Mouse (Mus musculus) c-Kit-positive CD71-negative TER-119-negative erythroid progenitor cells, embryonic 14.5 days (primary cell): ENCODE results near the gene Flt3l.
"Not testable (repeated sequence)": the region's sequence is repeated elsewhere in the genome, so short reads cannot be mapped to it uniquely, and the experiment has no call there.

Source experiments
- DNase-seq: peaks from one replicate; pipeline ENCODE4 v3.0.0-alpha.2; 2013; ENCODE audit warnings: low read depth

Flt3l gene

DNA sequence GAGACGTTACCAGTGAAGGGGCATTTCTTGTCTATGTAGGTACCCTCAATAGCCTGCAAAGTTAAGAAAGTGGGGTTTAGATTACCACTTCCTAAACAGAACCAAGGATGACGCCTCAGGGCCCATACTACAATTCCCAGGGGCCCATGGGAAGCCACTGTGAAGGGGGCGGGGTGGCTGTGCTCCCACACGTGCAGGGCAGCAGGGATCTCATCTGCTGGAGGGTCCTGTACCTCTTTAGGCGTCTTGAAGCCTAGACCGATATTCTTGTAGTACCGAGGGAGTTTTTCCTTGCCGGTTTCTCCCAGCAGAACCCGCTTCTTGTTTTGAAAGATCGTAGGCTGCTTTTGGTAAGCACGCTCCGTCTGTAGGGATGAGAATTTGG is 13.1 kb downstream of the Flt3l start:
- no peak for DNase-seq

DNA sequence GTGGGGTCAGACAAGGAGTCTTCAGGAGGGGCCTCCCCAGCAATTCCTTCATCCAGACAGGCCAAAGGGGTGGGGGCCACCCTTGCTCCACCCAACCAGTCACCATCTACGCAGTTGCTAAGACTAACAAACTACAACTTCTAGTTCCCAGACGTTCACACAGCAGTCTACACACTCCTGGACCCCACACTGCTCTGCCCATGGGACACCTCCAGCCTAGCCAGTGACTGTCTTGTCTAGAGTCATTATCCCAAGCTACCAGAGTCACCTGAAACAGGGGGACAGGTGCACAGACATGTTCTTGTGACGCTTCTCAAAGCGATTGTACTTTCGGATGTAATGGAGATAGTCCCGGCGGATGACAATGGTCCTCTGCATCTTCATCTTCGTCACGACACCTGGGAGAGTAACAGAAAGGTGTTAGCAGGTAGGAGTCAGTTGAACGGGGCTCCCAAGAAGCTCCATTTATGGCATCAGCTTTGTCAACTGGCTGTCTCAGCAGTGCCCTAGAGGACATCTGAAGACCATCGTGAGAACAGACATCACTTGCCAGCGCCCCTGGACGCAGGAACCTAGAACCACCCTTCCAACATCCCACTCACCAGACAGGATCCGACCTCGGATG is 13.6 kb downstream of the Flt3l start:
- DNase-seq, result no peak

DNA sequence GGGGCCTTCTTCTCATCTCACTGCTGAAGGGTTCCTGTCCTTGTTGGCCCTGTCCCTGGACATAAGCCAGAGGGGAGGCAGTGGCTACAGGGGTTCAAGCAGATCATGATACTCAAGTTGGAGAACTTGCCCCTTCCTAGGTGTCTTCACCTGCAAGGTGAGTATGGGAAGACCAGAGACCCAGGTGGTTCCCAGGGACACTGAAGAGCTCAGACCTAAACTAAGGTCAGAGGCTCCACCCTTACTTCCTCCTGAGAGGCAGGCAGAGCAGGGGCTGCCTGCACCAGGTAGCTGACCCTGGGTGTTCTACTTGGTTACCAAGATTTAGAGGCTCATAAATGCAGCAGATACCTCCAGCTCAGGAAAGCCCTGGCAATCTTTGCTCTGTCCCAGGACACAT is 14.3 kb downstream of the Flt3l start:
- no peak for DNase-seq

DNA sequence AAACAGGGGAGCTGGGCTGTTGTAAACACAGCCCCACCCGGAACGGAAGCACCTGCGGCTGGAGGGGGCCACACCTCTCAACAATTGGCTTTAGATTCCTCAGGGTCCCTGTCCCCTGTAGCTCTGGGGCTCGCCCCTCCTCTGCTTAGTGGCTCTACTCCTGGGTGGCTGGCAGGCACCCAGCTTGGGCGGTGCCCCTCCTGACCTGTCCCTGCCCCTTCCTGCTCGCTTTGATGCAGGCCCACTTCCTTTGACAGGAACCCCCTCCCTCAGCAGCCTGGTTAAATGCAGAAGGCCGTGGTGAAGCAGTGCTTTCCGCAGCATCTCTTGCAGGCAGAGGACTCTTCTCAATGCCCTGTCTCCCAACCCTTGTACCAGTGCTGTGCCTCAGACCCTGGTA is 14.8 kb downstream of the Flt3l start:
- DNase-seq, result no peak

DNA sequence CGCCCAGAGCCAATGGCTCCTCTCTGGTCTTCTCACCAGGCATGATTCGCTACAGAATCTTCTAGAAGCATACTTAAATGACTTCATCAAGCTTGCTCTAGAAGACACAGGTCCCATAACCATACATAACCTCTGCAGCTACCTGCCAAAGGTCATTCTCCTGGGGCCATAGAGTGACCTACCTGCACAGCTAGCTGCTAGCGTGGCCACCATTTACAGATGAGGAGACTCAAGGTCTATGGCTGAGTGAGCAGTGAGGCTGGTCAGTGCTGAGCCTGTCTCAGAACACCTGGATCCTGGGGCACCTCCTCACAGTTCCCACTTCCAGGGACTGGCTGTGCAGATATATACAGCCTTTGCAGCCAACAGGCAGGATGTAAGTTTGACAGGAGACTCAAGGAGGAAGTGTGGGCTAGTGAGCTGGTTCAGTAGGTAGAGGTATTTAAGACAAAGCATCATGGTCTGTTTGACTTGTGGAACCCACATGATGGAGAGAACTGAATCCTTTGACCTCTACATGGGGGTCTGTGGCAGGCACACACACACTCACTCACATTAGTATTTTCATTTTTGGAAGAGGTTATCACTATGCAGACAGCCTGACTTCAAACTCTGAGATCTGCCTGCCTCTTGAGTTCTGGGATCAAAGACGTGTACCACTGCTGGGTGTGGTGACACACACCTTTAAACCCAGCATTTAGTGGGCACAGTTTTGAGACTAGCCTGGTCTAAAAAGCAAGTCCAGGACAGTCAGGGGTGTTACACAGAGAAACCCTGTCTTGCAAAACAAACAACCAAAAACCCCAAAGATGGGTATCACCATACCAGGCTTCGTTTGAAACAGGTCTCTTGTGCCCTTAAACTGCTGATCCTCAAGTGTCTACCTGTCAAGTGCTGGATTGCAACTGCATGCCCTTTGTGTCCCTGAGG is 16.2 kb downstream of the Flt3l start:
- no peak for DNase-seq

DNA sequence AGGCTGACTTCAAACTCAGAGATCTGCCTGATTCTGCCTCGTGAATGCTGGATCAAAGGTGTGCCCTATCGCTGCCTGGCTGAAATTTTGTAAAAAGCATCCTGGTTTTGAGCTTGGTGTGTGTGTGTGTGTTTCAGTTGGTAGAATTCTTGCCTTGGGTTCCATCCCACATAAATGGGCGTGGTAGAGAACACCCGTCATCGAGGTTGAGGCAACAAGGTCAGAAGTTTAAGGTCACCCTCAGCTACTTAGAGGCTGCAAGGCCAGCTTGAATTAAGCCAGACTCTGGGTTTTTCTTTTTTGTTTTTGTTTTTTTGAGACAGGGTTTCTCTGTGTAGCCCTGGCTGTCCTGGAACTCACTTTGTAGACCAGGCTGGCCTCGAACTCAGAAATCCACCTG is 17.9 kb downstream of the Flt3l start:
- no peak for DNase-seq

DNA sequence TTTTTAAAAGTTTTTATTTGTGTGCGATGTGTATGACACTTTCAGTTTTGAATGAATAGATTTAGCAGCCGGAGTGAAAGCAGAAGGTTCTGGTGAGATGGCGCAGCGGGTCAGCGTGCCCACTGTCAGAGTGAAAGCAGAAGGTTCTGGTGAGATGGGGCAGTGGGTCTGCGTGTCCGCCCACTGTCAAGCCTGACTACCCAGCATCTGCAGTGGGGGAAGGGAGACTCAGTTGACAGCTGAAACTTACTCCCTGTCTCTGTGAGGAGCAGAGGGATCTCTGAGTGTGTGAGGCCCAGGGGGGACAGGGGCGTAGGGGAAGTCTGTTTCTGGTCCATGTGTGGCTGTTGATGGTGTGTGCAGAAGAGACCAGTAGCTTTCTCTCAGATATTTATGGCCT is 18.7 kb downstream of the Flt3l start:
- no peak for DNase-seq

DNA sequence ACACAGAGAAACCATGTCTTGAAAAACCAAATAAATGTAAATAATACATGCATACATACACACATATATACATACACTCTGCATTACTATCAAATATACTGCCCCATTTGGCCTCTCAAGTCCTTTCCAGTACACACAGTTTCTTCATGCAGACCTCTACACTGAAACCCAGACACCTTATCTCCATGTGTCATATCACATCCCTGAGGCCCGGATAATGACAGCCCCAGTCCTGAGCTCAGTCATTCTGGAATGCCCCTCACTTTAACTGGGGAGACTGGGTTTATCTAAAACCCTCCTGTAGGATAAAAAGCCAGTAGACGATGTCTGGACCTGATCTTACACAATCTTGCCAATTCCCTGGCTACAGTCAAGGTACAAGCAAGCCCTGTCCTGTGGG is 22.8 kb downstream of the Flt3l start:
- DNase-seq, result no peak

DNA sequence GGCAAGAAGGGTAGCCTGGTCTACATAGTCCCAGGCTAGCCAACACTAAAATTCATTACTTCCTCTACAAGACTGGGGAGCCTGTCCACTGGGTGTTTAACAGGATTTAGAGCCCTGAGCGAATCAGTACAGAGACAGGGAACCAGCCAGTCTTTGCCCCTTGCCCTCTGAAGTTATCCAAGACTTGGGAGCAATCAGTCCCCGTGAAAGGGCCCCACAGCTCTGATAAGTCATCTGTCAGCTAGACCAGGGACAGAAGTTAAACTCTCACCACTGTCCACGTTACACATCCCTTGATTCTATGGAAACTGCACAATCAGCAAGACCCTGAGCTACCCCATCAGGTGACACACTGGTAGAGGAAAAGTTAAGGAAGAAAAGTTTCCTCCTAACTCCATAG is 23.7 kb downstream of the Flt3l start:
- DNase-seq, result no peak

DNA sequence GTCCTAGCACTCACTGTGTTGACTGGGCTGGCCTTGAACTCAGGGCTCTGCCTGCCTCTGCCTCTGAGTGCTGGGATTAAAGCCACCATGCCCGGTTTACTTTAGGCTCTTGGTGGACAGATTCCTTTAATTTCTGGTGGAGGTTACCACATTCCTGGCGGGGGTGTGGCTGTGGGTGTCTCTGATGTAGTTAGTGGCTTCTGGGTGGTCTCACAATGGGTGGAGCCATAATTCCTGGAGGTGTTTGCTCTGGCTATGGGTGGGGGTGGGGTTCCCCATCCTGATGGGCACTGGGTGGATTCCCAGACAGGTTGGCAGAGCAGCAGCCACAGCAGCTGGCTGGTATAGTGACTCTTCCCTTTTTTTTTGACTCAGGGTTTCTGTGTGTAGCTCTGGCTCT is 24.3 kb downstream of the Flt3l start:
- DNase-seq, result no peak

DNA sequence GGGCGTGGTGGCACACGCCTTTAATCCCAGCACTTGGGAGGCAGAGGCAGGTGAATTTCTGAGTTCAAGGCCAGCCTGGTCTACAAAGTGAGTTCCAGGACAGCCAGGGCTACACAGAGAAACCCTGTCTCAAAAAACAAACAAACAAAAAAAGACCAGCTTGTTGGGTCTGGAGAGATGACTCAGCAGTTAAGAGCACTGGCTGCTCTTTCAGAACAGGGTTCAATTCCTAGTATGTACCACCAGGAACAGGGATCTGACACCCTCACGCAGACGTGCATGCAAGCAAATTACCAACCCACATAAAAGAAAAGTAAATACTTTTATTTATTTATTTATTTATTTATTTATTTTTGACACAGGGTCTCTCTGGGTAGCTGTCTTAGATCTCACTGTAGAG is 26.1 kb downstream of the Flt3l start:
- DNase-seq, result not testable (repeated sequence)

DNA sequence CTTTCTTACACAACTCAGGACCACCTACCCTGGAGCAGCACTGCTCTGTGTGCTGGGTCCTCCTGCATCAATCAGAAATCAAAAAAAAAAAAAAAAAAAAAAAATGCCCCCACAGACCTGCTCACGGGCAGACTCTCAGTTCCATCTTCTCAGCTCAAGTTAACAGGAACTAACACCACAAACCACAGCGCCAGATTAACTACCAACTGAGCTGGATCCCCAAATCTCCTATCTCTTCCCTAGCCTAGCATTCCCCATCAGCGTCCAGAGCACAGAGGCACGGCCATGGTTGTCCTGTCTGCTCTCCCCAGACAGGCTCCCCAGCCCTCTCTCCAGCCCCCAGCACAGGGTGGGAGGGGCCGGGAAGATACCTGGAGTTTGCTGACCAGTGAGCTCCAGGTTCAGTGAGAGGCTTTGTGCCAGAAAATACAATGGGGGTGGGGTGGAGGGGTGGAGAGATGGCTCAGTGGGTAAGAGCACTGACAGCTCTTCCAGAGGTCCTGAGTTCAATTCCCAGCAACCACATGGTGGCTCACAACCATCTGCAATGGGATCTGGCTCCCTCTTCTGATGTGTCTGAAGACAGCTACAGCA is 29.1 kb downstream of the Flt3l start:
- DNase-seq, result no peak

DNA sequence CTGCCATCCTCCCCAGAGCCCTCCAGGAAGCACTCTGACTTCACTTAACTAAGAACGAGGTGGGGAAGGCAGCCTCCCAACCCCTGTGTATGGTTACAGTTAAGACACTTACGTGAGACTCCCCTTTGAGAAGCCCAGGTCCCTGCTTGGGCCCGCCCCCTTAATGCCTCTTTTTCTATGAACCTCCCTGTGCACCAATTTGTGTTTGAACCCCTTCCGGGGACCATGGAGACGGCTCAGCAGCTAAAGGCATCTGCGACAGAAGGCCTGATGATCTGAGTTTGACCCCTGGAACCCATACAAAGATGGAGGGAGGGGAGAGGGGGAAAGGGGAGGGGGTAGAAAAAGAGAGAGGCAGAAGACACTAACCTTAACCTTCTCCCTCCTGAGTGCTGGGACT is 29.8 kb downstream of the Flt3l start:
- DNase-seq, result no peak

DNA sequence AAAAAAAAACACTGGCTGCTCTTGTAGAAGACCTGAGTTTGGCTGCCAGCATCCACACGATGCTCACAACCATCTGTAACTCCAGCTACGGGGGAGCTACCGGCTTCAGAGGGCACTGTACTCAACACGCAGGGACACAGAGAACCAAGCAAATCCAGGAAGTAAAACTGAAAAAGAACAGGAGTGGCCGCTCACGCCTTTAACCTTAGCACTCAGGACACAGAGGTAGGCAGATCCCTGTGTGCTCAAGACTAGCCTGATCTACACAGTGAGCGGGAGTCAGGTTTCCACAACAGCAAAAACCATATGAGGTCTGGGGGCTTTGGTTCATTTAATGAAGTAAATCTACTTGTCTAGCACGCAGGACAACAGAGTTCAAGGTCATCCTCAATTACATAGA is 30.7 kb downstream of the Flt3l start:
- DNase-seq, result no peak

DNA sequence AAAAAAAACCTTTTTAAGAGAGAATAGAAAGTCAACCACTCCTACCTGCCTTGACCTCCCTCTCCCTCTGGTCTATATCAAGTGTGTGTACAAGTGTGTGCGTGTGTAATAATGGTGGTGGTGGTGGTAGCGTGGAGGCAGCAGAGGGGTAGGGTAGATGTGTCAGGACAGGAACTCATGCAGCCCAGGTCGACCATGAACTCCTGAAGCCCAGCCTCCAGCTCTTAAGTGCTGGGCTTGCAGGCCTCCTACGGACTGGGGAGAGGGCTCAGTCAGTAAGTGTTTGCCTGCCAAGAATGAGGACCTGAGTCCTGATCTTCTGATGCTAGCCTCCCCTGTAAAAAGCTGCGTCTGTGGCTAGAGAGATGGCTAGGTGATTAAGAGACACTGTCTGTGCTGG is 31.3 kb downstream of the Flt3l start:
- no peak for DNase-seq

DNA sequence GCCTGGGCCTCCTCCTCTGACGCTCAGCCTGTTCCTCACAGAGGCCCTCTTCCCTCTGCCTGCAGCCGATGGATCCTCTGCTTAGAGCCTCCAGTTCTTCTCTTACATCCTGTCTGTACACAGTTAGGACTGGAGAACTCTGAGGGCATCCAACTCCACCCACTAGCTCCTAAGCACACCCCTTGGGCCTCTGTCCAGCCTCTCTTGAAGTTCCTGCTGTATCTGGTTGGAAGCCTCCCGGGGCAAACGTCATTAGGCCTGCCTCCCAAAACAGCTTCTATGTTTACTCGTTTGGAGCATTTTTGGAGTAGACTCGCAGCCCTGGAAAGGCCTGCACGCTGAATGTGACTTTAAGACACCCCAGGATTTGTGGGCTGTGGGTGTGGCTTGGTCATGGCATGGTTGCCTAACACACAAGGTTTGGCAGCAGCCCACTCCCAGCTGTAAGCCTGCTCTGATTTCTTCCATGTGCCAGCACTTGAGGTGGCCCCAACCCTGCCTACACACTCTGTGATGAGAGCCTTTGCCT is 32.5 kb downstream of the Flt3l start, which contains the start of gene Fcgrt:
Gene Fcgrt, minus strand, starts transcription at position 200 of the 529 bp plus-strand sequence.
- no peak for DNase-seq

DNA sequence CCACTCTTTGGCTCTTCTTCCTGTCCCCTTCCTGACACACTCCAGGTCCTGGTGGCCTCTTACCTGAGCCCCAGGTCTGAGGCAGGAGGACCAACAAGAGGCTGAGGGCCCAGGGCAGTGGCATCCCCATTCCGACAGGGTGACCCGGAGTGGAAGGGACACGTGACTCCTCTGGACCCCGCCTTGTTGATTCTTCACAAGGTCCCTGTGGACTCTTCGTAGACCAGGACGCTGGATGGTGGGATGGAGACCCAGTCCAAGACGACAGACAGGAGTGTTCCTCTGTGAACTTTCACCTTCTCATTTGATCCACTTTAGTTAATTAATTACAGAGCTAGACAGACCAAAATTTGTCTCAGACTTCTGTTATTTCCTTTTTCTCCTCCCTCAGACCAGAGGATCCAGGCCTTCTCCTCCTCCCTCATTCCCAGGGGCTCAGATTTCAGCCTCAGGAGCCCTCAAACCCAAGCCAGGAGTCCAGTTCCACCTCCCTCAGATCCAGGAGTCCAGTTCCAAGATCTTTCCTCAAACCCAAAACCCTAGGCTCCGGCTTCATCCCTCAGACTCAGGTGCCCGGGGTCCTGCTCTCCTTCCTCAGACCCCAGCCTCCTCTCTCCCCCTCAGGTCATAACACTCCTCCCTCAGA is 33.2 kb downstream of the Flt3l start:
- no peak for DNase-seq

DNA sequence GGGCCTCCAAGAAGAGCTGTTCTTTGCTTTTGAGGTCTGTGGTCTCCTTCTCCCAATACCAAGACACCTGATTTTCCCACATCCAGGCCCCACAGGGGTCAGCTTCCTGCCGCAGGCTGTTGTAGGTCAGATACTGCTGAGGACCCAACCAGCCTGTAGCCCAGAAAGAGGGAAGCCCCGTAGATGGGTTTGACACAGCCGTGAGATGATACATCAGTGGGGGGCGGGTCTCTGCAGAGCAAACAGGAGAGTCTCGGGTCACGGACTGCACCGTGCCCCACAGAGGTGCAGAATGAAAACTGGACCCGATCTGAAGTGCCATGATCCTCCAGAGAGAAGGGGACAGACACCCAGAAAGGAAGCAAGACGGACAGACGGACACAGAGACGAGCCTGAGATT is 33.8 kb downstream of the Flt3l start:
- DNase-seq, result no peak

DNA sequence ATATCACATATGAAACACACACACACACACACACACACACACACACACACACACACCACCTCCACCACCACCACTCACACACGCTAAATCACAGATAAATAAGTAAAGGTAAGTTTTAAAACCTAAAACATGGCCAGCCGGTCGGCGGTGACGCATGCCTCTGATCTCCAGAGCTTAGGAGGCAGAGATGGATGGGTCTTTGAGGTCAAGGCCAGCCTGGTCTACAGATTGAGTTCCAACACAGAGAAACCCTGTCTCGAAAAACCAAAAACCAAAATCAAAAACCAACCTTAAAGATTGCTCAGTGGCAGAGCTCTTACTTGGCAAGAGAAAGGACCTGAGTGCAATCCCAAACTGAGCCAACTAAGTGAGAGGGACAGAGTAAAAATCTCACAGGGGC is 36.2 kb downstream of the Flt3l start:
- DNase-seq, result no peak

DNA sequence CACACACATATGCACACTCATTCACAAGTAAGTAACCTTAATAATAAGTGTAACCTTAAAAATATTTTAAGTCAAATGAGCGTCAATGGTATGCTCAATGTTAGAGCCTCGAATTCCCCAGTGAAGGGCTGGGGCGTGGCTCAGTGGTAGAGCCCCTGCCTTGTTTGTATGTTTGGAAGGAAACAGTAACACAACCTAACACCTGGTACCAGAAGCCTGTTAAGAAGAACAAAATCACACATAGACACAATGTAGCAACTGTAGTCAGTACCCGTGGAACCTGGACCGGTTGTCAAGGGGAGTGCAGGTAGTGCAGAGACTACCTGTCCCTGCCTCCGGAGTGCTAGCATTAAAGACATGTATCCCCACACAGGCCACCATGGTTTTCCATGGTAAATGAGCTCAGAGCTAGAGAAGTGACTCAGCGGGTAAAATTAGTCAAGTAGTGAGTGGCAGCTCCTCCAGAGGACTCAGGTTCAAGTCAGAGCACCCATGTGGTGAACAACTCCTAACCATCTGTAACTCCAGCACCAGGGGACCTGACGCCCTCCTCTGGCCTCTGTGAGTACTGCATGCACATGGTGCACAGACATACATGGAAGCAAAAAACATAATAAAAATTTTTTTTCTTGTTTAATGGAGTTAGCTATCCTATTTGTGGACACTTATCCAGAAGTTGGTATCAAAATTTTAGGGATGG is 37.5 kb downstream of the Flt3l start:
- no peak for DNase-seq

DNA sequence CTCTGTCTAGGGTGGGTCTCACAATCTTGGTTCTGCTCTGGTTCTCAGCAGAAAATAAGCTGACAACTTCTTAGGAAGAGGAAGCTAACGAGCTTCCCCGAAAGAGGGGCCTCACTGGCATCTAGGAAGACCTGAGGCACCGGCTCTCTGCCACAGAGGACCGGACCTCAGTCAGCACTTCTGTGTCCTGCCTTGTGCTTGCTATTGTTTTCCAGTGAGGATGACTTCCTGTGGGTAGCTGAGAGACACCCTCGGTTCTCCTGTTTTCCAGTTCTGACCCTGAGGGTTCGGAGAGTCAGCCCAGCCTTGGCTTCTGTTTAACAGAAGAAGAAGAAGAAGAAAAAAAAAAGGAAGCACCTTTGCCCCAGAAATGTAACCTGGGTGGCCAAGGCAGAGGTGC is 38.8 kb downstream of the Flt3l start:
- DNase-seq, result no peak

DNA sequence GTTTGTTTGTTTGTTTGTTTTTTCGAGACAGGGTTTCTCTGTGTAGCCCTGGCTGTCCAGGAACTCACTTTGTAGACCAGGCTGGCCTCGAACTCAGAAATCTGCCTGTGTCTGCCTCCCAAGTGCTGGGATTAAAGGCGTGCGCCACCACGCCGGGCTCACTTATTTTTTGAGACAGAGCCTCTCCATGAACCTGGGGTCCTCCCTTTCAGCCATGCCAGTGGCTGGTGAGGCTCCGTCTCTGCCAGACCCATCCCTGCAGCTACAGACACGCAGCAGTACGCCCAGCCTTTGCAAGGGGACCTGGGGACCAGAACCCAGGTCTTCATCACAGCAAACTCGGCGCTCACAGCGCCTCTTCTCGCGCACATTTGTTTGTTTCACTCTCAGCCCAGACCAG is 40.3 kb downstream of the Flt3l start:
- DNase-seq, result not testable (repeated sequence)
